23 mouse cellular contexts compared by ENCODE assay signal in the genomic region with DNA sequence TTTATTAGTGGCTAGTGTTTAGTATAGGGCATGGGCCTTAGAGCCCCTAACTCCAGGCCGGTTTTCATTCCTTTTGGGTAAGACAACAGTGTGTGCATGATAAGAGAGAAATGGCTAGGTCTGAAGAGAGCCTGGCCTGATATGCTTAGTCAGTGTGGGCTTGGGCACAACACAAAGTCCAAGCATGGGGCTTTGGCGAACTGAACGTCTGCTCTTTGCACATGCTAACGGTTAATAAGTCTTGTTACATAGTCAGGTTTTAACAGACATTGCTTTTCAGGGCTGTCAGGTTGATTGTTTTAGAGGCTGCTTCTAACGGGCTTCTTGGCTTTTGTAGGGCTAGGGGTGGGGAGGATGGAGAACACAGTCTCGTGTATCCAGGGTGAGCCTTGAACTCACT. TPM values are rescaled to one million over a fixed set of nuclear protein-coding genes. Genes with fewer than 3 reads are reported as not detected.
A peak's percentile ranks its signal among the peaks of the same experiment; 100 is the strongest.
DNase-seq lines count a peak whose midpoint lies in the region; ATAC-seq and TF ChIP-seq lines count a peak whose summit lies in the region.
"Had no signal": no experiment of that assay in that cellular context is flagged by ENCODE, and none has a peak within 500 bp of the region (broad histone marks: within the 10 kb centered on the region; RNA-seq: fewer than 3 reads in every experiment).

No protein-coding gene starts in this region.

- H3K27ac ChIP-seq in kidney, adult 2 months (ENCODE audit: insufficient read depth, low read depth, low read length) = peak overlapping the region; percentile 90
- H3K27ac ChIP-seq in kidney, embryonic 14.5 days (ENCODE audit: low read depth, low read length) = no peak overlapping the region
- H3K27ac ChIP-seq in liver, embryonic 13.5 days = peak overlapping the region; percentile 86
- H3K27ac ChIP-seq in liver, postnatal 0 days (ENCODE audit: low read depth) = no peak overlapping the region
- H3K27ac ChIP-seq in liver, embryonic 16.5 days (ENCODE audit: low read length) = peak overlapping the region; percentile 86; the same call in 1 of the 2 replicates
- H3K27ac ChIP-seq: embryonic facial prominence, embryonic 10.5 days; embryonic facial prominence, embryonic 13.5 days; forebrain, embryonic 12.5 days; forebrain, embryonic 15.5 days; hindbrain, embryonic 12.5 days had no signal

- TF ChIP-seq POLR2A in kidney, adult 2 months (IDR thresholded peaks at IDR 0.05; ENCODE audit: low read depth, low read length) = no peak

- no peak overlapping the region for H3K9ac ChIP-seq in kidney, embryonic 14.5 days (ENCODE audit: low read depth, low read length)
- peak overlapping the region; percentile 19; the same call in 1 of the 2 replicates for H3K9ac ChIP-seq in liver, embryonic 13.5 days
- H3K9ac ChIP-seq in liver, postnatal 0 days (replicated peaks) = no peak overlapping the region
- no peak overlapping the region for H3K9ac ChIP-seq in liver, embryonic 16.5 days (ENCODE audit: low read depth, low read length)
- H3K9ac ChIP-seq: embryonic facial prominence, embryonic 13.5 days; forebrain, embryonic 12.5 days; forebrain, embryonic 15.5 days; hindbrain, embryonic 12.5 days had no signal

- H3K36me3 ChIP-seq in kidney, adult 2 months (ENCODE audit: control insufficient read depth, insufficient read depth, low read length) = peaks cover 5% of the 10 kb centered on the region
- H3K36me3 ChIP-seq in kidney, embryonic 14.5 days (ENCODE audit: control insufficient read depth, insufficient read depth, low read length) = peaks cover 21% of the 10 kb centered on the region
- H3K36me3 ChIP-seq in liver, embryonic 13.5 days = peaks cover 97% of the 10 kb centered on the region
- peaks cover 64% of the 10 kb centered on the region for H3K36me3 ChIP-seq in liver, postnatal 0 days (replicated peaks; ENCODE audit: insufficient read depth, low read length)
- peaks cover 60% of the 10 kb centered on the region for H3K36me3 ChIP-seq in liver, embryonic 16.5 days (ENCODE audit: control insufficient read depth, insufficient read depth)

- TF ChIP-seq CTCF in kidney, adult 2 months (conservative IDR thresholded peaks at IDR 0.05; ENCODE audit: insufficient read depth, insufficient read length, low read depth, low read length) = no peak
- no peak for TF ChIP-seq CTCF in liver, postnatal 0 days (IDR thresholded peaks at IDR 0.05; ENCODE audit: low read depth)

- DNase-seq in kidney, adult 2 months = peak; percentile 78
- peak; percentile 15 for DNase-seq in kidney, postnatal 14 days
- DNase-seq in kidney, adult 18-20 months = no peak
- DNase-seq in liver, embryonic 13.5 days = no peak
- no peak for DNase-seq in liver, postnatal 0 days
- no peak for DNase-seq in embryo, embryonic 10.5 days (ENCODE audit: low spot score)
- DNase-seq: adrenal gland, postnatal 14 days; cerebellum, adult 11 months; cerebellum, adult 2 months; cerebellum, adult 9-11 months; cerebellum, postnatal 25 days; embryo, embryonic 11 days; gastrocnemius, postnatal 25 days had no signal

- no peak for TF ChIP-seq EP300 in liver, postnatal 0 days (IDR thresholded peaks at IDR 0.05; ENCODE audit: low read depth)

- H3K27me3 ChIP-seq in kidney, adult 2 months (replicated peaks; ENCODE audit: control insufficient read depth, insufficient read depth, low read length) = no peaks in the 10 kb centered on the region
- H3K27me3 ChIP-seq in kidney, embryonic 14.5 days (ENCODE audit: control insufficient read depth, insufficient read depth, low read length) = no peaks in the 10 kb centered on the region
- no peaks in the 10 kb centered on the region for H3K27me3 ChIP-seq in liver, embryonic 13.5 days
- H3K27me3 ChIP-seq in liver, postnatal 0 days (ENCODE audit: insufficient read depth, low read length) = no peaks in the 10 kb centered on the region
- no peaks in the 10 kb centered on the region for H3K27me3 ChIP-seq in liver, embryonic 16.5 days (ENCODE audit: control insufficient read depth, insufficient read depth, low read depth, low read length)
- H3K27me3 ChIP-seq: embryonic facial prominence, embryonic 13.5 days; forebrain, embryonic 12.5 days; forebrain, embryonic 15.5 days; hindbrain, embryonic 12.5 days had no signal

- no peak overlapping the region for H3K4me3 ChIP-seq in kidney, adult 2 months (ENCODE audit: insufficient read depth, low read depth, low read length)
- no peak overlapping the region for H3K4me3 ChIP-seq in kidney, embryonic 14.5 days (ENCODE audit: low read length)
- no peak overlapping the region for H3K4me3 ChIP-seq in liver, embryonic 13.5 days (replicated peaks)
- no peak overlapping the region for H3K4me3 ChIP-seq in liver, postnatal 0 days (ENCODE audit: low read depth, low read length)
- H3K4me3 ChIP-seq in liver, embryonic 16.5 days (ENCODE audit: low read depth, low read length) = no peak overlapping the region
- H3K4me3 ChIP-seq: embryonic facial prominence, embryonic 10.5 days; embryonic facial prominence, embryonic 13.5 days; erythroblast, embryonic 14.5 days; forebrain, embryonic 12.5 days; forebrain, embryonic 15.5 days; hindbrain, embryonic 12.5 days had no signal

- H3K4me1 ChIP-seq in kidney, adult 2 months (ENCODE audit: control insufficient read depth, insufficient read depth, low read length) = peaks cover 22% of the 10 kb centered on the region
- H3K4me1 ChIP-seq in kidney, embryonic 14.5 days (ENCODE audit: control insufficient read depth, insufficient read depth, low read length) = no peaks in the 10 kb centered on the region
- peaks cover 55% of the 10 kb centered on the region for H3K4me1 ChIP-seq in liver, embryonic 13.5 days (replicated peaks)
- peaks cover 7% of the 10 kb centered on the region for H3K4me1 ChIP-seq in liver, postnatal 0 days (ENCODE audit: insufficient read depth)
- H3K4me1 ChIP-seq in liver, embryonic 16.5 days (ENCODE audit: control insufficient read depth, low read depth, low read length) = peaks cover 47% of the 10 kb centered on the region
- H3K4me1 ChIP-seq: embryonic facial prominence, embryonic 10.5 days; embryonic facial prominence, embryonic 13.5 days; forebrain, embryonic 12.5 days; forebrain, embryonic 15.5 days; hindbrain, embryonic 12.5 days had no signal

- WGBS in kidney, adult 2 months = 74% methylated on average over 6 of the region's 6 CpGs
- WGBS in kidney, embryonic 14.5 days = 90% methylated on average over 6 of the region's 6 CpGs
- WGBS in liver, embryonic 13.5 days (ENCODE audit: insufficient replicate concordance) = 73% methylated on average over 6 of the region's 6 CpGs
- 84% methylated on average over 6 of the region's 6 CpGs for WGBS in liver, postnatal 0 days (ENCODE audit: insufficient replicate concordance)
- WGBS in liver, embryonic 16.5 days (ENCODE audit: insufficient replicate concordance) = 76% methylated on average over 6 of the region's 6 CpGs

- no peak for ATAC-seq in kidney, embryonic 14.5 days (ENCODE audit: low FRiP score, low TSS enrichment)
- ATAC-seq in liver, embryonic 13.5 days (ENCODE audit: low read depth) = no peak
- no peak for ATAC-seq in liver, postnatal 0 days
- no peak for ATAC-seq in liver, embryonic 16.5 days (ENCODE audit: low read depth)
- ATAC-seq: CD4-positive, CD25-positive, alpha-beta regulatory T cell, adult 4 months; forebrain, embryonic 15.5 days had no signal

- H3K9me3 ChIP-seq in kidney, embryonic 14.5 days (ENCODE audit: control insufficient read depth, low read length) = no peaks in the 10 kb centered on the region
- H3K9me3 ChIP-seq in liver, embryonic 13.5 days (replicated peaks) = no peaks in the 10 kb centered on the region
- no peaks in the 10 kb centered on the region for H3K9me3 ChIP-seq in liver, postnatal 0 days (ENCODE audit: low read length)
- H3K9me3 ChIP-seq in liver, embryonic 16.5 days (replicated peaks; ENCODE audit: control insufficient read depth, low read length) = no peaks in the 10 kb centered on the region
- H3K9me3 ChIP-seq: embryonic facial prominence, embryonic 10.5 days; embryonic facial prominence, embryonic 13.5 days; forebrain, embryonic 12.5 days; forebrain, embryonic 15.5 days; hindbrain, embryonic 12.5 days had no signal

- H3K4me2 ChIP-seq in kidney, embryonic 14.5 days (replicated peaks; ENCODE audit: low read depth, low read length) = no peak overlapping the region
- H3K4me2 ChIP-seq in liver, embryonic 13.5 days = no peak overlapping the region
- no peak overlapping the region for H3K4me2 ChIP-seq in liver, postnatal 0 days (ENCODE audit: low read depth, low read length)
- no peak overlapping the region for H3K4me2 ChIP-seq in liver, embryonic 16.5 days (ENCODE audit: low read depth, low read length)
- H3K4me2 ChIP-seq: embryonic facial prominence, embryonic 13.5 days; forebrain, embryonic 12.5 days; forebrain, embryonic 15.5 days; heart, embryonic 11.5 days; hindbrain, embryonic 12.5 days had no signal

RNA-seq across cellular contexts. Expression of a gene that starts 16.8 kb away (rescaled TPM):
- polyA plus RNA-seq in kidney, adult 2 months (2012; rRNA removed) = 150 and 171 TPM in 2 replicates
- 27.8 and 46.6 TPM in 2 replicates for polyA plus RNA-seq in kidney, embryonic 14.5 days (2014; fragmentation: Nextera tagmentation; extraction: Ambion mirVana)
- 85.4 and 92.0 TPM in 2 replicates for polyA plus RNA-seq in liver, embryonic 13.5 days (2015; fragmentation: Nextera tagmentation; extraction: Ambion mirVana)
- polyA plus RNA-seq in liver, postnatal 0 days (2015; fragmentation: Nextera tagmentation; extraction: Ambion mirVana) = 76.4 and 80.8 TPM in 2 replicates
- 74.4 and 75.8 TPM in 2 replicates for polyA plus RNA-seq in liver, embryonic 16.5 days (2015; fragmentation: Nextera tagmentation; extraction: Ambion mirVana)

RNA-seq across cellular contexts. Expression of a gene that starts 27.0 kb away (rescaled TPM):
- polyA plus RNA-seq in kidney, adult 2 months (2012; rRNA removed) = 560 and 626 TPM in 2 replicates
- 41.6 and 46.7 TPM in 2 replicates for polyA plus RNA-seq in kidney, embryonic 14.5 days (2014; fragmentation: Nextera tagmentation; extraction: Ambion mirVana)
- polyA plus RNA-seq in liver, embryonic 13.5 days (2015; fragmentation: Nextera tagmentation; extraction: Ambion mirVana) = 337 and 409 TPM in 2 replicates
- polyA plus RNA-seq in liver, postnatal 0 days (2015; fragmentation: Nextera tagmentation; extraction: Ambion mirVana) = 161 and 163 TPM in 2 replicates
- 316 and 338 TPM in 2 replicates for polyA plus RNA-seq in liver, embryonic 16.5 days (2015; fragmentation: Nextera tagmentation; extraction: Ambion mirVana)

RNA-seq across cellular contexts. Expression of a gene that starts 58.4 kb away (rescaled TPM):
- 96.7 and 127 TPM in 2 replicates for polyA plus RNA-seq in kidney, adult 2 months (2012; rRNA removed)
- polyA plus RNA-seq in kidney, embryonic 14.5 days (2014; fragmentation: Nextera tagmentation; extraction: Ambion mirVana) = 86.5 and 121 TPM in 2 replicates
- 69.9 and 84.5 TPM in 2 replicates for polyA plus RNA-seq in liver, embryonic 13.5 days (2015; fragmentation: Nextera tagmentation; extraction: Ambion mirVana)
- 54.6 and 57.6 TPM in 2 replicates for polyA plus RNA-seq in liver, postnatal 0 days (2015; fragmentation: Nextera tagmentation; extraction: Ambion mirVana)
- 57.3 and 61.3 TPM in 2 replicates for polyA plus RNA-seq in liver, embryonic 16.5 days (2015; fragmentation: Nextera tagmentation; extraction: Ambion mirVana)

Comparison
In these comparisons a context has a peak if more than half of its experiments do, and no peak if none do; other contexts are left out.
1. DNase-seq: peak in kidney, adult 2 months (single experiment) and kidney, postnatal 14 days (single experiment); none in kidney, adult 18-20 months (single experiment), liver, embryonic 13.5 days (single experiment), liver, postnatal 0 days (single experiment) and embryo, embryonic 10.5 days (single experiment).
2. H3K27ac ChIP-seq: peak in kidney, adult 2 months (single experiment), liver, embryonic 13.5 days (single experiment) and liver, embryonic 16.5 days (single experiment); none in kidney, embryonic 14.5 days (single experiment) and liver, postnatal 0 days (single experiment).